Mouse (Mus musculus) mouse embryonic stem cell (cell line): ENCODE measurements around the gene Casq1.

ENCODE experiments used
- in situ Hi-C, 2 experiments: fragments of 300-500 bp; cut with MboI; formaldehyde crosslinking; loops; 1 replicate in 1 of 2; 3 replicates in 1 of 2; pipeline ENCODE4 v1.14.3; 2019 to 2020; ENCODE audit warnings: low sequenced_read_pairs in 2 of 2, low pct_unique_long_range_greater_than_20kb in 1 of 2, mixed read lengths in 1 of 2; ENCODE audit not compliant: unreplicated experiment in 1 of 2

Gene Casq1

DNA sequence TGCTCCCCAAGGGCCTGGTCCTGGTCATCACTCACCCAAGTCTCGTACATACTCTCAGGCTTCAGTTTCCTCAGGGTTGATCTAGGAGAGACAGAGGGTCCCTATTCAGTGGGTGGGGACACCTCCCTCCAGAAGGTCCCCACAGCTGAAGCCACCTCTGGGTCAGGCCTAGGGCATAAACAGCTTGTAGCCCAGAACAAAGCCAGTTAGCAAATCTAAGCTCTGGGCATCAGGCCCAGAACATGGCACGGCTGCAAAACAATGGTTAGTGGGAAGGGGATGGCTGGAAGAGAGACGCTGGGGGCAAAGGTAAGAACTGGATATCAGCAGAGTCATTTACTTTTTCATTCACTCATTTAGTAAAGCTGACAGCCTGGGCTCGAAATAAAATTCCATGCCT is 5.9 kb downstream of the Casq1 start:
- in situ Hi-C loops = no loop called here

GRCm38 (mm10) chr1:172212776-172213175 is 6.9 kb downstream of the Casq1 start:
- in situ Hi-C loops = no loop called here

GRCm38 (mm10) chr1:172207111-172207584 is 12.5 kb downstream of the Casq1 start:
- in situ Hi-C loops = no loop called here

DNA sequence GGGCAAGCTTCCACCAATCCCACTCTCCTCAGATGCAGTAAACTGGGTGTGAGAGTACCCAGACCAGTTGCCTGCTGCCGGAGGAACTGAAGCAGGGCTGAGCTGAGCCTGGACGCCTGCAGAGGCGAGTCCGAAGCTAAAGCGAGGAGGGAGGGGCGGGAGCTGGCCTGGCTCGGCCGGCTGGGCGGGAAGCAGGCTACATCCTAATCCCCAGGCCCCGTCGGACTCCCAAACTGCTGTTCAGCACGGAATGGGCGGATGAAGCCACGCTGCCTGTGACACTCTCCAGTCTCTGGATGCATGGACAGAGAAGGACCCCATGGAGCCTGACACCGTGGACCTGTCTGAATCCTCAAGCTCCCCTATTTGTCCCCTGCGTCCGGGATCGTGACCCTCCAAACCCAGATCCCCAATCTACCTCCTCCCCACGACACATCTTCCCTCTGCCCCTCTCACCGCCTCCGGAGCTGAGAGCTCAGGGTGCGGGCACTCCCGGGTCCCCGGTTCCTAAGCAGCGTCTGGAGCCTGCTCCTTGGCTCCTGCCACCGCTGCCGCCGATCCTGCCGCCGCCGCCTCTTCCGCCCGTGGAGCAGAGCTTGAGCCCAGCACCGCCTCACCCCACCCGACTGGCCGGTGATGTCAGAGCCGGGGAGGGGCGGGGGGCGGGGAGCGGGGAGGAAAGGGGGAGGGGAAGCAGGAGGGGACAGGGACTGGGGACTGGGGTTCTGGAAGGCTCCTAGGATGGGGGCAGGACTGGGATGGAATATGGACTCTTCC is 13.3 kb downstream of the Casq1 start, which contains the start of gene Pea15a:
Pea15a (minus strand) TSS at position 664 of the 777 bp plus-strand sequence.
- in situ Hi-C loops = no loop called here

- in situ Hi-C loops = no loop called here
Observed at GRCm38 (mm10) chr1:172205741-172206087, 14.0 kb downstream of the Casq1 start.

DNA sequence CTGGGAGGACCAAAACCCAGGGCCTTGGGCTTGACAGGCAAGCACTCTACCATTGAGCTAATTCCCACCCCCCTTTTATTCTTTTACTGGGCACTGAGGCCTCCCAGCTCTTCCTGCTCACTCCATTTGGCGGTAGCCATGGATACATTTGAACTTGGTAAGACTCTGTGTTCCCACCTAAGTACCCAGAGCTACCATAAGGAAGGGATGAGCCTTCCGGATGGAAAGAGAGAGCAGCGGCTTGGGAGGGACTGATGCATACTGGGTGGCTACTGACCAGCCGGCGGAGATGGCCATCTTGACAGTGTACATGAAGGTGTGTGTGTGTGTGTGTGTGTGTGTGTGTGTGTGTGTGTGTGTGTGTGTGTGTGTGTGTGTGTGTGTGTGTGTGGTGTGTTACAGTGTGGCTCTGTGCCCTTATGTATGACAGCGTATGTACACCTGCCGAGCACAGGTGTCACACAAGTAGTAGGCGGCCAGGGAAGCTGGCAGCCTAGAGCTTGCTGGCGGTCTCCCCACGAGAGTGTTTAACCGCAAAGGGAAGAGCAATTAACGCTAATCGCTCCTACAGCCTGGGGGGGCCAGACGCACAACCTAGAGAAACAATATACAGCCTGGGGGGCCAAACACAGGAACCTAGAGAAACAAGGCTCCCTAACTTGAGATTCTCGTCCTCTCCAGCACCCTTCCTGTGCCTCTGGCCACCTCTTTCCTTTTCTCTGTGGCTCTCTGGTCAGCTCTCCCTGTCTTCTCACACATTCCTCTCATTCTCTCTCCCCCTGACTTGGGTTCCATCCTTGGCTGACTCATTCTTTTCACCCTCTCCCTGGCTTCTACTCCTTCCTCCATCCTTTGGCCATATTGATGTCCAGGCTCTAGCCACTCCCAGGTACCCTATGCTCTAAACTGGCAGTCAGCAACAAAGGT is 14.6 kb downstream of the Casq1 start:
- in situ Hi-C loops = no loop called here

DNA sequence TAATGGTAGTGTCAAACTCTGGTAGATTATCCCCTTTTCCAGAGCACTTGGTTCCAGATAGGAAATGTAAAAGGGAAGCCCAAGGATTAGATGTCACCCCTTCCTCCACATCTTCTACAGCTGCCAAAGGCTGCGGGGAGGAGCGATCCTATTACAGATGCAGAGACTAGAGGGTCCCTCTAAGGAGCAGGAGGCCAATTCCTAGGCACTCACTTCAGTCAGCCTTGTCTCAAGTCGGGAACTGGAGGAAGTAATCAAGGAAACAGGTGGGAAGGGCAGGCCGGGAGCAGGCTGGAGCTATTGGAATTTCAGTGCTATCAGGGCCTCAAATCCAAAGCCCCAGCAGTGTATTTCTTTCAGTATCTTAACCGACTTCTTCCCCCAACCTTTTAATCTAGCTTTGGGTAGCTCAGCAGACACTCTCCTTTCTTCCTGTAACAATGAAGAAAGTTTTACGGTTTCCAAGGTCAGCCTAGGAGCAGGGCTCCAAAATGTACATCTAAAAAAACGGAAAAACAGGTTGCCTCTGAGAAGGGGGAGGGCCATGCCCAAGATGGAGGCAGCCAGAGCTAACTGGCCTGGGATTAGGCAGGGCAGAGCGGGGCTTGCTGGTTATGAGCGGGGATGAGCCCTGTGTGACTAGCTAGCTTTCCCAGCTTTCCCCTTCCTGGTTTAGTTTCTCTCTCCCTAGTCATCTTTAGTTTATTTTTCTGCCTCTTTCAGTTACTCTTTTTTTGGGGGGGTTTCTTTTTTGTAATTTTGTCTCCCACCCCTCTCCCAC is 15.4 kb downstream of the Casq1 start:
- in situ Hi-C loops = no loop called here

GRCm38 (mm10) chr1:172203566-172203965 is 16.1 kb downstream of the Casq1 start:
- in situ Hi-C loops = no loop called here

GRCm38 (mm10) chr1:172202894-172203522 is 16.7 kb downstream of the Casq1 start:
- in situ Hi-C loops = no loop called here

DNA sequence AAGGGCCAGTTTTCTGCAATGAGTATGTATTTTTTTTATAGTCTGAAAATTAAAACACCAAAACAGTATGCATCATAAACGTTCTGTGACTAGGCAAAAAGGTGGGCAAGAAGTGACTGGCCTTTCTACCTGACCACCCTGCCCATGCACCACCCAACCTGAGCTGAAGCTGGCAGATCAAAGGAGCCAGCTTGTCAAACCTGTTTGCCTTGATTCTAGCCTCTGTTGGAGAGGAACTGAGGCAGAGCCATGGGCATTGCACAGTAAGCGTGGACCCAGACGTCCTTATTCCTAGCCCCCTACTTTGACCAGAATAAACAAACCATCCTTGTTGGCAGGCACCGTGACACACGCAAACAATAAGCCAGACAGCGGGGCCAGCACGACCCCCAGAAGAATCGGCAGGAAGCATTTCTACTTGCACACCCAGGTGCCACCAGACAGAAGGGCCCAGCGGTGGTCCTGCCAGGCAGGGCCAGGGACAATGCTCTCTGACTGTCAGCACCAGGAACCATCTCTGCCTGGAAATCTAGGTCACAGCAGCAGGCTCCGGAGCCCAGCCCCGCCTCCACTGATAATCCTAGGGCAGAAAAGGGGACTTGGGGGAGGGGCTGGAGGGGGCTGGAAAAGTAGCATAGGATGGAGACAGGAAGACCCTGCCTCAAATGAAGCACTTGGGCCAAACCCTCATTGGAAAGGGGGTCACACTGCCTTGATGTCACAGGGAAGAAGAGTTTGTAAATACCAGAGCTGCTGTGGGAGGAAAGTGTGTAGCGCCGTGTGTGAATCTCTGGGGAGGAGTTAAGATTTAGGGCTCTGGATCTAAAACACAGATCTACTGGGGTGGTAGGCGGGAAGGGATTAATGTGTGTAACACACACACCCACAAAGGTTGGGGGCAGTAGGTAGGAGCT is 17.4 kb downstream of the Casq1 start:
- in situ Hi-C loops = no loop called here

DNA sequence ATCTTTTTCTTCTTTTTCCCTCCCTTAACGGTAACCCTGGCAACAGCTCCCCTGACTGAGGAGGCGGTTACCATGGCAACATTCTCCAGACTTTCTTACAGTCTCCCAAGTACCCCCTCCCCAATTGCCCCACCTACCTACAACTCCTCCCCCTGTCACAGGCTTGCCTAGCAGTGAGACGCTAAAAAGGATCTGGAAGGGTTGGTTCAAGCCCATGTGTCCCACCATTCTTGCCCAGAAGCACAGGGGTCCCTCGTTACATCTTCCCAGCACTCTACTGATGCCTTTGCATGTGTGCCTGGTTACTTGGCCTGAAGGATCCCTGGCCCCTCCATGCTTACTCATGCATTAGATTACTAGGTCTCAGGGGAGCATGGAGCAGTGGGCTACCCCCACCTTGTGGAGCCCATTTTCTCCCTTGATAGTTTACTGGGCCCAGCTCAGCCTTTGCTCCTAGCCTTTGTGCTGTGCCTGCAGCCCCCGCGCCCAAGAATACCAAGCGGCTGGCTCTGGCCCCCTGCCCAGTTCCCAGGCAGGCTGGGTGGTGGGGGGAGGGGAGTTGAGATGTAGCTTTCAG is 18.7 kb downstream of the Casq1 start:
- in situ Hi-C loops = no loop called here

DNA sequence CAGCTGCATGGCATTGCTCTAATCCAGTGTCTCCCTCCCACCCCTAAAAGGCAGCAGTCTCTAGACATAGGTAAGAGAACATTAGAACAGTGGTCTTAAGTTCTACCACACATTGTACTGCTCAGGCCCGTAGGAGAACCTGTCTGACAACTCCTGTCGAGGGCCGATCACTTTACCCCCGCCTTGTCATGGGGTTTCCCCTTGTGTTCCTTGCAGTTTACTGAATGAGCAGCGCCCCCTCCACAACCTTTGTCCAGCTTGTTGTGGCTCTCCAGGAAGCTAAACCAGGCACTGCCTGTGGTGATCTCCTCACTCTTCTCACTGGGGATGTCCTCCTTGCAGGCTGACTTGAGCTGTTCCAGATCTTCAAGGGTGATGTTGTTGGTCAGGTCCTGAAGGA is 19.5 kb downstream of the Casq1 start:
- in situ Hi-C loops = no loop called here

DNA sequence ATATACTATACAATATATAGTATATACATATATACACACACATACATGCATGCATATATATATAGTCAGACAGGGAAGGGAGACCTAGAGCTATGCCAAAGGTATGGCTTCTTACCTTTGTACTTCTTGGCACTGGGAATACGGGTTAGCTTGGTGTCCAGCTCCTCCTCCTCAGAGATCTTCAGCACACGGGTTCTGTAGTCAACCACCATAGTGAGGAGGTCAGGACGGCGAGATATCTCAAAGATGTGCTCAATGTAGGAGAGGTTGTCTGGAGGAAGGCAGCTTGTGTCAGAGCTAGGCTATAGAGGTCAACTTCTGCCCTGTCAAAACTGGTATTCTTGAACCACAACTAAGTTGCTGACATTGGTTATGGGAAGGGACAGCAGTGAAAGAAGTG is 20.7 kb downstream of the Casq1 start:
- in situ Hi-C loops = no loop called here

DNA sequence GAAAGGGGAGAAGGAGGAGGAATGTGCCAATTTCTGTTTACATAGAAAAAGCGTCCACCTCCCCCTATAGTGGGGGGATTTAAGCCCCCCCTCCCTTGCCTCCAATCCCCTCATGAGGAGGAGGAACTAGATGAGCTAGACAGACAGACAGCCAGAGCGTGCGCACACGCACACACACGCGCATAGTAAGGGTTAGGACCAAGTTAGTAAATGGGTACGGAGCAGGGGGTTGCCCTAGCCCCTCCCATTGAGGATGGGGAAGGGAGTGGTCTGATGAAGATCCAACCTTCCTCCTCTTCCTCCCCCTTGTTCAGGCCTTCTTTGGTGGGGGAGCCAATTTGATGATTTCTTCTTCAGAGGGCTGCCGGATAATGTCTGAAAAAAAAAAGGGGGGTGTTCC is 21.4 kb downstream of the Casq1 start:
- in situ Hi-C loops = no loop called here

GRCm38 (mm10) chr1:172197851-172198250 is 21.8 kb downstream of the Casq1 start:
- in situ Hi-C loops = no loop called here

DNA sequence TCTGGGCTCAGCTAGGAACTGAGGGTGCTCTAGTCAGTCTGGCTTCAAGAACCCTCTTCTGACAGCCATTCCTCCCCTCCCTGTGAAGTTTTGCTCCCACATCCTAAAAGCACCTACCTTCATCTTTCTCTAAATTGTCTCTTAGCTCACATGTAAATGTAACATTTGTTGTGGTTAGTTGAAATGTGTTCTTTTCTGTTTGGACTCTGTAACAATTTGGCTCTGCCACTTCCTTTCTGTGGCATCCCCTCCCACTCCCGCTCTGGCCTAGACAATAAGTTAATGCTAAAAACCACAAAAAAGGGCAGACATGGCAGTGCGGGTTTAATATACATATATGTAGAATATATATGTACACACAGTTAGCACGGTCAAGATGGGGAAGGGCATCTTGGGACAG is 22.5 kb downstream of the Casq1 start:
- in situ Hi-C loops = no loop called here

GRCm38 (mm10) chr1:172194435-172194834 is 25.2 kb downstream of the Casq1 start:
- in situ Hi-C loops = no loop called here
